Mouse (Mus musculus) lung, postnatal 0 days (tissue): ENCODE measurements at regions not wholly inside any gene's neighbourhood (a gene's known extent, or its start where the extent isn't known, plus 50 kb on each side); places are given as distances from the start of the nearest gene placed in this dataset.

Source experiments
- CTCF ChIP-seq: IDR thresholded peaks from 2 replicates; pipeline ENCODE4 v1.5.1; 2016; ENCODE audit warnings: antibody characterized with exemption, mild to moderate bottlenecking
- EP300 ChIP-seq: IDR thresholded peaks from 2 replicates; pipeline ENCODE4 v1.6.1; 2016; ENCODE audit warnings: antibody characterized with exemption, mild to moderate bottlenecking, control low read depth

DNA sequence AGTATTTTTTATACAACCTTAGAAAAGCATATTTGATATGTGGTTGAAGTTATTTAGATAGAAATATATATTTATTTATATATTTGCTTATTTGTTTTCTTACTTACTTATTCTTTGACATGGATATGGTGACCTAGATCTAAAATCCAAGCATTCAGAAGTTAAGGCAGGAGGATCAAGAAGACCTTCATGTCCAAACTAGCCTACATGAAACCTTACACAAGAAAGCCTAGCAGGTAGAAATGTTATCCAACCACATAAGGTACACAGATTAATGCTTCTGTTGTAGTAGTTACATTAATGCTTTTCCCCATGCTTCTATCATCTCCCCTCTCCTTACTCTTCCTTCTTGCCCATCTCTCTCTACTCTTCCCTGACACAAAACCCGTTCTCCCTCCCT lies 93.2 kb upstream of the Cpeb2 start:
- TF ChIP-seq CTCF (no peak), EP300 (no peak)
